Mouse (Mus musculus): ENCODE data around the gene Zswim7. TPM values are rescaled to one million over a fixed set of nuclear protein-coding genes. Genes with fewer than 3 reads are reported as not detected.

Zswim7 gene
- polyA plus RNA-seq, 1 experiment = 37.3 TPM

DNA sequence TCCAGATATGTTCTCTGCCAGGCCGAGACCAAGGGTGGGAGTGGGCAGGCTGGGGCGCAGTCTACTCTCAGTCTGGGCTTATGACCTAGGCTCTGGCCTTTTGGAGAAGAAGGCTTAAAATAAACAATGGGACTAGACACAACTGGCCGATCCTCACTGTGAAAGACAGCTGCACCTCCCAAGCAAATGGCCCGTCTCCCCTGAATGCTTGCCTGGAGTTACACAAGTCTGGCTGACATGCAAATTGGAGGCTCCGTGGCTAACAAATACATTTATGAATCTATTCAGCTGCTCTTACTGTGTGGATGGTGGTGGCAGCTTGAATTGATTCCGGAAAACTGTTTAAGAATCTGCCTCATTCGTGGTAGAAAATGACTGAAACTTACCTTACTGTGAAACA, 15.5 kb downstream of the Zswim7 start:
- TF ChIP-seq CTCF (IDR thresholded peaks at IDR 0.05; ENCODE audit: extremely low read depth, insufficient read depth, low read length) (no peak), POLR2A (IDR thresholded peaks at IDR 0.05; ENCODE audit: extremely low read depth, insufficient read depth, low read length) (no peak)
- no peak overlapping the region for H3K27ac ChIP-seq (ENCODE audit: insufficient read depth, low read length)
- no peaks in the 10 kb centered on the region; the same call in 1 of the 2 replicates for H3K4me1 ChIP-seq (ENCODE audit: control insufficient read depth, insufficient read depth, low read length)
- H3K4me3 ChIP-seq (ENCODE audit: insufficient read depth, low read length) = no peak overlapping the region

DNA sequence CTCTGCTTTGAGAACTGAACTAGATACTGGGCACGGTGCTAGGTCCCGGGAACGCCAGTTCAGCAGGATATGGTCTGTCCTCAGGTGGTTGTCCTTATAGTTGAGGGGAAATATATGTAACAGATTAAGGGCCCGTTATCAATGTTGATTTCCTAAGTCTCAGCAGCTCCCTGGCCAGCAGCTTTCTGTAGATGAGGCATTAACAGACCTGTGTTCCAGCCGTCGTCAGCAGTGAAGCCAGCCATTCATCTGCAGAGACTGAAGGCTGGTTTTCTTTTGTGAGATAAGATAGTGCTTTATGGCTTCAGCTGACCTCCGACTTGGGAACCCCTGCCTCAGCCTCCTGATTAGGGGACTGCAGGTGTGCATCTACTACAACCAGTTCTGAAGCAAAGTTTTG, 17.2 kb downstream of the Zswim7 start:
- no peak overlapping the region for H3K4me3 ChIP-seq (ENCODE audit: insufficient read depth, low read length)
- H3K4me1 ChIP-seq (ENCODE audit: control insufficient read depth, insufficient read depth, low read length) = no peaks in the 10 kb centered on the region
- no peak overlapping the region for H3K27ac ChIP-seq (ENCODE audit: insufficient read depth, low read length)
- TF ChIP-seq CTCF (IDR thresholded peaks at IDR 0.05; ENCODE audit: extremely low read depth, insufficient read depth, low read length) (no peak), POLR2A (IDR thresholded peaks at IDR 0.05; ENCODE audit: extremely low read depth, insufficient read depth, low read length) (no peak)

DNA sequence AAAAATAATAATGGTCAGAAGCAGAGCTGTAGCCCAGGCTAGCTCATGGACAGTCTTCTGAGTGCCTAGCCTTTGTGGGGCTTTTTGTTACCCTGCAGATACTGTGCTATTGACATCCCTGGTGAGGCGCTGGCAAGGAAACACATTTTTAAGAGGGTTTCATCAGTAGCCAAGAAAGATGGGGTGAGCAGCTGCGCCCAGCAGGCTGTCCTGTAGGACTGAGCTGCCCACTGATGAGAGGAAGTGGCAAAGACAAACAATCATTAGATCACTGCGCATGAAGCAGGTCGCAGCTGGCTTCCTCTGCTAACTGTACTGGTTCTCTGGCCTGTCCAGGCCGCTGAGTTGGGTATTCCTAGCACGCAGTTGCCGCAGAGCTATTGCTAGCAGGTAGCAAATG, 17.6 kb downstream of the Zswim7 start:
- H3K27ac ChIP-seq (ENCODE audit: insufficient read depth, low read length) = no peak overlapping the region
- H3K4me3 ChIP-seq (ENCODE audit: insufficient read depth, low read length) = no peak overlapping the region
- no peak for TF ChIP-seq CTCF (IDR thresholded peaks at IDR 0.05; ENCODE audit: extremely low read depth, insufficient read depth, low read length)
- TF ChIP-seq POLR2A (IDR thresholded peaks at IDR 0.05; ENCODE audit: extremely low read depth, insufficient read depth, low read length) = no peak
- H3K4me1 ChIP-seq (ENCODE audit: control insufficient read depth, insufficient read depth, low read length) = no peaks in the 10 kb centered on the region

DNA sequence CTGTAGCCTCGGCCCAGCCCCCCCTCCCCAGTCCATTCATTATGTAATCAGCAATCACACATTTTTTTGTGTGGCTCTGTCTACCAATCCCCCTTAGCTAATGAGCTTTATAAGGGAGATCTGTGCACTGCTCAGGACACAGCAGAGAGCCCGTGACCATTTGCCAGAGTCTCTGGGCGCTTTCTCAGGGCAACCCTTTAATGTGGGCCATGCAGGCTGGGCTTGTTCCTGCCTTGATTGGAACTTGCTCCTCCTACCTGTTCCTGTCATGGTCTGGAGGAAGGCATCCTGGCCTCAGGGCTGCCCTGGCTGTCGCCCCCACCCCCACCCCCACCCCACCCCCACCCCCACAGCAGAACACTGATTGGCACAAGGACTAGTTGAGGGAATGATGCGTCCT, 22.0 kb downstream of the Zswim7 start:
- no peak overlapping the region for H3K4me3 ChIP-seq (ENCODE audit: insufficient read depth, low read length)
- TF ChIP-seq CTCF (IDR thresholded peaks at IDR 0.05; ENCODE audit: extremely low read depth, insufficient read depth, low read length) (no peak), POLR2A (IDR thresholded peaks at IDR 0.05; ENCODE audit: extremely low read depth, insufficient read depth, low read length) (no peak)
- H3K4me1 ChIP-seq (ENCODE audit: control insufficient read depth, insufficient read depth, low read length) = no peaks in the 10 kb centered on the region
- no peak overlapping the region for H3K27ac ChIP-seq (ENCODE audit: insufficient read depth, low read length)

DNA sequence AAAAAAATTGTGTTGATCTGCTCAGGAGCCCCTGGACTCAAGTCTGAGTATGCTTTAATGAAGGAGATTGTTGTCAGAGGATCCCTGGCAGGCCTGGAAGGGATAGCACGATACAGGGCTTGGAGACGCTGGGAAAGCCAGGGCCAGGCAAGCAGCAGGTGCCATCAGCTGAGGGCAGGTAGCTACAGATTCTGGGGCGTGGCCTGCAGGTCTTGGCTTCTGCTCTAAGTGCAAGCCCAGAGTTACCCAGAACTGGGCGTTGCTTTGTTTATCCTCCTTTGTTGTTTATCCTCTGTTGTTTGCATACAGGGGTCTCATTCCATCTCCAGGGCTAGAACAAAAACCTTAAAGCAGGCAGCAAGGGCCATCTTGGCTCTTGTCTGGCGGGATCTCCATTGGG, 27.8 kb downstream of the Zswim7 start:
- H3K4me1 ChIP-seq (ENCODE audit: control insufficient read depth, insufficient read depth, low read length) = no peaks in the 10 kb centered on the region
- H3K27ac ChIP-seq (ENCODE audit: insufficient read depth, low read length) = no peak overlapping the region
- TF ChIP-seq CTCF (IDR thresholded peaks at IDR 0.05; ENCODE audit: extremely low read depth, insufficient read depth, low read length) (no peak), POLR2A (IDR thresholded peaks at IDR 0.05; ENCODE audit: extremely low read depth, insufficient read depth, low read length) (no peak)
- no peak overlapping the region for H3K4me3 ChIP-seq (ENCODE audit: insufficient read depth, low read length)

DNA sequence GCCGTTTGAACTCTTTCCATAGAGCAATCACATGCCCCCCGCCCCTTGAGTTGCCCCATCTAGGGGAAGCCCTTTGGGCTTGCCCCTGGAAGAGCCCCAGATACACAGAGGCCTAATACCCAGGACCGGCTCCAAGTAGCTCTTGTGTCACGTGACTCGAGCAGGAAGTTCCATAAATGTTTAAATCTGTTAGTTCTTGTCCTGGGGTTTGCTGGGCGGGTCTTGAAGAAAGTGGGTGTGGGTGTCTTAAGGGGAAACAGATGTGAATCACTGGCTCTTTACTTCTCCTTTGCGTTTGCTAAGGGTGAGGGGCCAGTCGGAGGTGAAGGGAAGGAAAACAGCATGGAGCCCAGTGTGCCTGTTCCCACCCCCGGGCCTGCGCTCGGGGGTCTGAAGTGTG, 30.1 kb downstream of the Zswim7 start:
- Histone ChIP-seq H3K27ac (ENCODE audit: insufficient read depth, low read length) (no peak overlapping the region), H3K4me3 (ENCODE audit: insufficient read depth, low read length) (no peak overlapping the region)
- no peak for TF ChIP-seq POLR2A (IDR thresholded peaks at IDR 0.05; ENCODE audit: extremely low read depth, insufficient read depth, low read length)
- TF ChIP-seq CTCF (IDR thresholded peaks at IDR 0.05; ENCODE audit: extremely low read depth, insufficient read depth, low read length) = no peak

DNA sequence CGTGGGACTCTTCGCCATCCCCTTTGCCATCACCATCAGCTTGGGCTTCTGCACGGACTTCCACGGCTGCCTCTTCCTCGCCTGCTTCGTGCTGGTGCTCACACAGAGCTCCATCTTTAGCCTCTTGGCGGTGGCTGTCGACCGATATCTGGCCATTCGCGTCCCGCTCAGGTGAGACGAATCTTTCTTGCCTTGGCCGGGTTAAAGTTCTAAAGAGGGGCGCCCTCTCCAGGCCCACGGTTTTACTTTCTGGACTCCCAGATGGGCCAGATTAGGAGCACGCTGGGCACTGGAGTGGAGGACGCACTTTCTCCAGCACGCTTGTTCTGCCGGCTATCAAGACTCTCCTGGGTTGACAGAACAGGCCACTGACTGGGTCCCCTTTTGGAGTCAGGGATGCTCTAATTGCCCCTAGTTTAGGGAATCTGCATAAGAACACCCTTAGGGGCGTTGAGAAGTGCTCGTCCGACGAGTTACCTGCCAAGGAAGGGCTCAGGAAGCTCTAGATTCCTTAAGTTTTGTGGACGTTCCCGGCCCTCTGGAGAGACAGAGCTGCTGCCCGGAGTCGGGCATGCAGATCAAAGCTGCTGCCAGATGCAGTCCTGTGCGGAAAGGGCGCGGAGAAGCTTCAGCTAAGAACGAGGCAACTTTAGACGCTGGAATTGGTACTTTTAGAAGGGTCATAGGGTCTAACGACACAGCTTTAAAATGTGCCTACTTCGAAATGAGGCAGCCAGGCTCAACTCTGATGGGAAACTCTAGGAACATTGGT, 31.7 kb downstream of the Zswim7 start:
- no peaks in the 10 kb centered on the region for H3K4me1 ChIP-seq (ENCODE audit: control insufficient read depth, insufficient read depth, low read length)
- 0 out of 2 replicates have a peak overlapping the region, but pooled peaks have one; percentile 41 for H3K27ac ChIP-seq (ENCODE audit: insufficient read depth, low read length)
- peak overlapping the region; percentile 29 for H3K4me3 ChIP-seq (ENCODE audit: insufficient read depth, low read length)
- no peak for TF ChIP-seq POLR2A (IDR thresholded peaks at IDR 0.05; ENCODE audit: extremely low read depth, insufficient read depth, low read length)
- TF ChIP-seq CTCF (IDR thresholded peaks at IDR 0.05; ENCODE audit: extremely low read depth, insufficient read depth, low read length) = no peak

More for the DNA sequence above, 30.1 kb downstream of the Zswim7 start:
- H3K4me1 ChIP-seq (ENCODE audit: control insufficient read depth, insufficient read depth, low read length) = no peaks in the 10 kb centered on the region

DNA sequence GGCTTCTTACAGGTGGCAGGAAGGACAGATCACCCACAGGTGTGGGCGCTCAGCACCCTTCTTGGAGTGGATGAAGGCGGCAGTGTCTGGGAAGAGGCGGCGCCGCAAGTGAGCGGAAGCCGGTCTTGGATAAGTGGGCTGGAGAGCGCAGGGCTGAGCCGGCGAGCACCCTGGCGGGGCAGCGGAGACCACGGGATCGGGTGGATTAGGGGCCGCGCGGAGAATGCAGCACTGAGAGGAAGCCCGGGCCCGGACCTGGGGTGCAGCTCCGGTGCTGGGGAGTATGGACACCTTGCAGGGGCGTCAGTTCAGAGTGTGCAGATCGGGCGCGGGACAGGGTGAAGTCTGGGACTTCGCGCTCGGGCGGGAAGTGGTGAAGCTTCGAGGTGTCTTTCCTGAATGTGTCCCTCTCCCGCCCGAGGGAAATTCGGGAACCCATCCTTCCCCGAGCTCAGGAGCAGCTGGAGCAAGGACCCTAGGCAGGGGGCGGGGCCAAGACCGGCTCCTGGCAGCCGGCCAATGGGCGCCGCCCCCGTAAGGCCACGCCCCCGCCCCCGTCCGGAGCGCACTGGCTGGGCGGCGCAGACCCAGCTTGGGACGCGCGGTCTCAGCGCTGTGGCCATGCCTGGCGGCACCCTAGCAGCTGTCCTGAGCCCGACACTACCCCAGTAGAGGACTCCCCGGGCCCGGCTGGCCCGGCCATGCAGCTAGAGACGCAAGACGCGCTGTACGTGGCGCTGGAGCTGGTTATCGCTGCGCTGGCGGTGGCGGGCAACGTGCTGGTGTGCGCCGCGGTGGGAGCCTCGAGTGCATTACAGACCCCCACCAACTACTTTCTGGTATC, 32.6 kb downstream of the Zswim7 start, which contains the start of gene Adora2b:
Gene Adora2b (plus strand): TSS at position 584 of the 844 bp plus-strand sequence.
- Histone ChIP-seq H3K4me1 (ENCODE audit: control insufficient read depth, insufficient read depth, low read length) (no peaks in the 10 kb centered on the region), H3K27ac (ENCODE audit: insufficient read depth, low read length) (0 out of 2 replicates have a peak within 1 kb of the TSS, but pooled peaks have one; percentile 41), H3K4me3 (ENCODE audit: insufficient read depth, low read length) (peak within 1 kb of the TSS; percentile 29)
- no peak for TF ChIP-seq CTCF (IDR thresholded peaks at IDR 0.05; ENCODE audit: extremely low read depth, insufficient read depth, low read length)
- TF ChIP-seq POLR2A (IDR thresholded peaks at IDR 0.05; ENCODE audit: extremely low read depth, insufficient read depth, low read length) = no peak

DNA sequence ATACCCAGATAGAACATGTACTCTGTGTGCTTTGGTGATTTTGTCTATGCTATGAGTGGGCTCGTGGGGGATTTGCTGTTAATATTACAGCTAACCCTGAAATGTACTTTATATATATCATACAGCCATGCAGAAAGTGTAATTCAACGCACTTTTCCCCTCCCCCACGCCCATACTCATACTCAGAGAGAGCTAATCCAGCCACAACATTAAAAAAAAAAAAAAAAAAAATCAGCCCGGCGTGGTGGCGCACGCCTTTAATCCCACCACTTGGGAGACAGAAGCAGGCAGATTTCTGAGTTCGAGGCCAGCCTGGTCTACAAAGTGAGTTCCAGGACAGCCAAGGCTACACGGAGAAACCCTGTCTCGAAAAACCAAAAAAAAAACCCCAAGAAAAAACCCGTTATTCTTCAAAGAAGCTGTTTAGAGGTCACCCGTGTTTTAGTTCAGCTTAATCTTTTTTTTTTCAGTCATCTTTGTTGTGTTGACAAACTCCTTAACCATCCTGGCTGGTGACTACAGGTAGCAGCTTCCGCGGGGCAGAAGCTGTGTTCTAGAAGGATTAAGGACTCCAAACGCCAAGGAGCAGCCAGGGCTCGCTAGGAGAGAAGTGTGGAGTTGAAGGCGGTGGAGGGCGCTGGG, 33.3 kb downstream of the Zswim7 start:
- Histone ChIP-seq H3K4me3 (ENCODE audit: insufficient read depth, low read length) (peak overlapping the region; percentile 29; the same call in 1 of the 2 replicates), H3K27ac (ENCODE audit: insufficient read depth, low read length) (no peak overlapping the region), H3K4me1 (ENCODE audit: control insufficient read depth, insufficient read depth, low read length) (no peaks in the 10 kb centered on the region)
- no peak for TF ChIP-seq POLR2A (IDR thresholded peaks at IDR 0.05; ENCODE audit: extremely low read depth, insufficient read depth, low read length)
- TF ChIP-seq CTCF (IDR thresholded peaks at IDR 0.05; ENCODE audit: extremely low read depth, insufficient read depth, low read length) = no peak

All from cortical plate, adult 2 months (tissue).